13 mouse cellular contexts compared by ENCODE assay signal in genomic region chr13:14607616-14608015, GRCm38 (mm10).
"Had no signal": no experiment of that assay in that cellular context is flagged by ENCODE, and none has a peak within 500 bp of the region (broad histone marks: within the 10 kb centered on the region; RNA-seq: fewer than 3 reads in every experiment).

No protein-coding gene starts in this region.

- H3K27me3 ChIP-seq: kidney, embryonic 15.5 days; liver, embryonic 13.5 days; lung, embryonic 15.5 days had no signal

- H3K9me3 ChIP-seq: kidney, embryonic 15.5 days; liver, embryonic 13.5 days; lung, embryonic 15.5 days; midbrain, embryonic 10.5 days had no signal

- H3K4me3 ChIP-seq: kidney, embryonic 15.5 days; left cerebral cortex, adult 2 months; liver, embryonic 13.5 days; lung, embryonic 15.5 days; midbrain, embryonic 10.5 days had no signal

- H3K9ac ChIP-seq: kidney, embryonic 15.5 days; liver, embryonic 13.5 days; lung, embryonic 15.5 days had no signal

- H3K27ac ChIP-seq: kidney, embryonic 15.5 days; left cerebral cortex, adult 2 months; liver, embryonic 13.5 days; lung, embryonic 15.5 days; midbrain, embryonic 10.5 days had no signal

- H3K4me1 ChIP-seq: lung, embryonic 15.5 days had no signal

- ATAC-seq: inflammation-experienced regulatory T-cells, adult 6 months; intestine, embryonic 16.5 days had no signal

- H3K4me2 ChIP-seq: kidney, embryonic 15.5 days; liver, embryonic 13.5 days; lung, embryonic 15.5 days had no signal

- DNase-seq: kidney, adult 8-10 months; kidney, postnatal 10 days; kidney, postnatal 36 days; layer of hippocampus, postnatal 36 days; liver, embryonic 13.5 days; midbrain, embryonic 14.5 days; thymus, postnatal 25 days had no signal
